Mouse (Mus musculus) liver, adult 2 months (tissue): Measurements from ENCODE around the gene Fnip2. TPM values are rescaled to one million over a fixed set of nuclear protein-coding genes. Genes with fewer than 3 reads are reported as not detected.

Source experiments
- DNase-seq: peaks from one replicate; pipeline ENCODE4 v3.0.0-alpha.2; 2011; ENCODE audit warnings: low read depth, low spot score; ENCODE audit errors: extremely low read depth
- H3K27ac ChIP-seq: fragments of 200-500 bp; replicated peaks from 2 replicates; pipeline ENCODE4 v1.5.1; 2012; ENCODE audit warnings: low read depth, mild to moderate bottlenecking, control low read depth, inconsistent platforms, low read length; ENCODE audit not compliant: insufficient read depth
- H3K27me3 ChIP-seq: fragments of 200-500 bp; 2 replicates; pipeline ENCODE4 v1.6.1; 2012; ENCODE audit warnings: mild to moderate bottlenecking, moderate library complexity, low read length, inconsistent platforms; ENCODE audit not compliant: control insufficient read depth, insufficient read depth
- H3K36me3 ChIP-seq: fragments of 200-500 bp; 2 replicates; pipeline ENCODE4 v1.6.1; 2012; ENCODE audit warnings: low read length, inconsistent platforms; ENCODE audit not compliant: control insufficient read depth, insufficient read depth
- H3K4me1 ChIP-seq: fragments of 200-500 bp; 2 replicates; pipeline ENCODE4 v1.6.1; 2011; ENCODE audit warnings: low read length; ENCODE audit not compliant: control insufficient read depth, insufficient read depth
- H3K4me3 ChIP-seq: fragments of 200-500 bp; 2 replicates; pipeline ENCODE4 v1.5.1; 2011; ENCODE audit warnings: low read depth, mild to moderate bottlenecking, control low read depth, low read length, moderate library complexity; ENCODE audit not compliant: insufficient read depth
- H3K79me2 ChIP-seq: fragments of 200-500 bp; 2 replicates; pipeline ENCODE4 v1.6.1; 2012; ENCODE audit warnings: inconsistent platforms, mild to moderate bottlenecking, low read length, moderate library complexity; ENCODE audit not compliant: control insufficient read depth, insufficient read depth
- H3K9ac ChIP-seq: fragments of 200-500 bp; 2 replicates; pipeline ENCODE4 v1.6.1; 2012; ENCODE audit warnings: low read depth, mild to moderate bottlenecking, control low read depth, inconsistent platforms, low read length
- CTCF ChIP-seq: fragments of 200-500 bp; IDR thresholded peaks from 2 replicates; pipeline ENCODE4 v1.5.1; 2011; ENCODE audit warnings: low read depth, low read length, control low read depth
- POLR2A ChIP-seq: fragments of 200-500 bp; IDR thresholded peaks from 2 replicates; pipeline ENCODE4 v1.6.1; 2011; ENCODE audit warnings: low read length, control low read depth; ENCODE audit not compliant: insufficient read depth; ENCODE audit errors: extremely low read depth
- WGBS: fragments of 180-500 bp; shearing (Covaris S2); methylation state at CpG from one replicate; pipeline ENCODE4 v1.1.7; 2018; 5-methylcytosine and 5-hydroxymethylcytosine counted together
- polyA plus RNA-seq: library from polyadenylated mRNA; depleted of rRNA; stranded (reverse); fragments of >200 nt; gene quantifications from 2 replicates; pipeline ENCODE4 v1.2.3, GENCODE M21; 2012
- total RNA-seq: library from RNA; depleted of rRNA; stranded (reverse); fragments of >200 nt; gene quantifications from 2 replicates; pipeline ENCODE4 v1.2.3, GENCODE M21; 2014

Gene Fnip2
- total and polyA plus RNA-seq, 2 experiments = 6.3 to 46.7 TPM

DNA sequence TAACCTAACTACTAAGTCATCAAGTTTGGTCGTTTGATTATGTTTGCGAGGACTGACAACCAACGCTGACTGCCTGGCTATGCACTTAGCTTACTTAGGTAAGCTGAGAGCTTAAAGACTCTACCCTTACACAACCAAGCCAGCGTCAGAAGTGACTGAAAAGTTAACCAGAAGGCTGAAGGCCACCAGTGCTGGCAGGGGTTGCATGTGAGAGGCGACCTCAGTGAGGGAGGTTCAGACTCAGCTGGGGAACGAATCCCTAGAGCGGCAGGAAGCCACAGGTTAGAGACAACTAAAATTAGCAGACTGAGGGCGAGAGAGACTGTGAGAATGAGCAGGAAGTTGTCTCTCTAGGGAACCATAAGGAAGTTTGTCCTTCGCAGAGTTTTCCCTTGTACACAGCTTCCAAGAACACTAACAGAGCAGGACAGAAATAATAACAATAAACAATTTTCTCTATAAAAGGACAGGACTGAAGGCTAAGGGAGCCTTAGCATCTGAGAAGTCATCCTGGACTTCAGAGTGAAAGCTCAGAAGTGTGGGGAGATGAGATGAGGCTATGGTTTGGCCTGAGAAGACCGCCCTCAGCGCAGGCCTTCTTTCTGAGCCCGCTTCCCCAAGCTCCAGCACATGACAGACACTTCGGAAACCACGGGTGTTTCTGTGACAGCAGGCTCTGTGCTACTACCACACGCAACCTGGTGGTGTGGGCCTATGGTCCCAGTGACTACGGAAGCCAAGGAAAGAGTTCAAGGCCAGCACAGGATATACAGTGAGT lies 83.1 kb downstream of the Fnip2 start:
- Histone ChIP-seq H3K36me3 (peaks cover 64% of the 10 kb centered on the region), H3K79me2 (no peaks in the 10 kb centered on the region), H3K27ac (no peak overlapping the region), H3K9ac (no peak overlapping the region), H3K4me3 (no peak overlapping the region), H3K27me3 (no peaks in the 10 kb centered on the region), H3K4me1 (no peaks in the 10 kb centered on the region)
- no peak for DNase-seq
- 87% methylated on average over 16 of the region's 16 CpGs for WGBS
- TF ChIP-seq CTCF (no peak), POLR2A (no peak)

DNA sequence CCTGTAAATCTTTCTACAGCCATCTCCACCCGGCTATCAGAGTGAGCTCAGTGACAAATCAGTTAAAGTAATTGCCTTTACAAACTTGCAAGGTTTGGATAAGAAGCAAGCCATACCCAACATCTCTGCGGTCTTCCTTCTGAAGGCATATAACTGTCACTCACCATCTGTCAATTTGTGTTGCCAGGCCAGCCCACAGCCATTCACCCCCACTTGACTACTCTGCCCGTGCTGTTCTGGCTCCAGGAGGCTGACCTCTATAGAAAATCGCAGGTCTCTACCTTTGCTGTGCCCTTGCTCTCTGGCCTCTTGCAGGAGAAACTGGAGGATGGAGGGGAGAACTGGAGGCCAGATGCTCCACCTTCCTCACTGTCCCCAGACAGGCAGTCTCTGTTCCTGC lies 88.7 kb downstream of the Fnip2 start:
- Histone ChIP-seq H3K27ac (no peak overlapping the region), H3K9ac (no peak overlapping the region), H3K36me3 (peaks cover 58% of the 10 kb centered on the region), H3K4me1 (no peaks in the 10 kb centered on the region), H3K4me3 (no peak overlapping the region), H3K27me3 (no peaks in the 10 kb centered on the region), H3K79me2 (no peaks in the 10 kb centered on the region)
- 91% methylated on average over 4 of the region's 4 CpGs for WGBS
- TF ChIP-seq CTCF = no peak
- no peak for TF ChIP-seq POLR2A
- no peak for DNase-seq

GRCm38 (mm10) chr3:79478400-79478799 lies 89.2 kb downstream of the Fnip2 start:
- Histone ChIP-seq H3K4me1 (no peaks in the 10 kb centered on the region), H3K27ac (no peak overlapping the region), H3K36me3 (peaks cover 53% of the 10 kb centered on the region), H3K9ac (no peak overlapping the region), H3K27me3 (no peaks in the 10 kb centered on the region), H3K4me3 (no peak overlapping the region), H3K79me2 (no peaks in the 10 kb centered on the region)
- 88% methylated on average over 8 of the region's 8 CpGs for WGBS
- no peak for TF ChIP-seq POLR2A
- no peak for TF ChIP-seq CTCF
- DNase-seq = no peak

DNA sequence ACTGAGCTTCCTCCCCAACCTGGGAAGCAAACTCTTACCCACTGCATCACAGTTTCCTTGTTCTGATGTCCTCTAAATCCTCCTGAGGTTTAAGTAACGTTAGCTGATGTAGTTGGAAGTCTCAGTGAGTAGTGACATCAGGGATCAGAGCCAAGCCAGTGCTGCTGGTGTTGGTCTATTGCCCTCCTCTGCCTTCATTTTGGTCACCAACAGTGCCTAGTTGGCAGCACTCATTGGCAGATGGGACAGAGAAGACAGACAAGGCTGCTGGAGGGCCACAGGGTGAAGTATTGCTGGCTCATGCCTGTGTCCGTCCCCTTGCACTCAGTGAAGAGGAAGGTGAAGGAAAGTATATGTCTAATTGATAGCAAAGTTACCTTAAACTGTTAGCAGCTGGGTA lies 91.6 kb downstream of the Fnip2 start:
- H3K36me3 ChIP-seq = peaks cover 47% of the 10 kb centered on the region
- TF ChIP-seq CTCF = no peak
- no peak for TF ChIP-seq POLR2A

DNA sequence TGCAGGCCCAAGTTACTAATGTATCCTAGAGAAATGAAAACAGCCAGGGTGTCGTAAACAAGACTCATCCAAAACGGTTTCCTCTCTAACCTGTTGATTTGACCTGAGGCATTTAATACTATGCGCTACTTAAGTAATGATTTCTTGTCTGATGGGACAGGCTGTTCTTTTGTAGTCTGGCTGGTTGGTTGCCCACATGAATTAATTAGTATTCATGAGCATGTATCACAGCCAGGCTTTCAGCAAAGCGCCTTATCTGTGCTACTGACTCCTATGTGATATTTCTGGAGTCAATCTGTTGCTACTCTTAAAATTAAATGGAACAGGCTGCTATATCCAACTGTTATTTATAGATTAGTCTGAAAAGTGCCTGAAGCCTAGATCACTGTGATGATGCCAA lies 92.7 kb downstream of the Fnip2 start:
- Histone ChIP-seq H3K4me3 (no peak overlapping the region), H3K4me1 (no peaks in the 10 kb centered on the region), H3K79me2 (no peaks in the 10 kb centered on the region), H3K36me3 (peaks cover 41% of the 10 kb centered on the region), H3K9ac (no peak overlapping the region), H3K27ac (no peak overlapping the region), H3K27me3 (no peaks in the 10 kb centered on the region)
- no peak for DNase-seq
- TF ChIP-seq POLR2A (no peak), CTCF (no peak)
- WGBS = 90% methylated on average over 4 of the region's 4 CpGs

More for the DNA sequence above, 91.6 kb downstream of the Fnip2 start:
- H3K27me3 ChIP-seq = no peaks in the 10 kb centered on the region
- DNase-seq = no peak
- H3K27ac ChIP-seq = no peak overlapping the region
- H3K4me3 ChIP-seq = no peak overlapping the region
- no peaks in the 10 kb centered on the region for H3K79me2 ChIP-seq
- H3K4me1 ChIP-seq = no peaks in the 10 kb centered on the region
- no peak overlapping the region for H3K9ac ChIP-seq
- WGBS = 92% methylated on average over 2 of the region's 2 CpGs

DNA sequence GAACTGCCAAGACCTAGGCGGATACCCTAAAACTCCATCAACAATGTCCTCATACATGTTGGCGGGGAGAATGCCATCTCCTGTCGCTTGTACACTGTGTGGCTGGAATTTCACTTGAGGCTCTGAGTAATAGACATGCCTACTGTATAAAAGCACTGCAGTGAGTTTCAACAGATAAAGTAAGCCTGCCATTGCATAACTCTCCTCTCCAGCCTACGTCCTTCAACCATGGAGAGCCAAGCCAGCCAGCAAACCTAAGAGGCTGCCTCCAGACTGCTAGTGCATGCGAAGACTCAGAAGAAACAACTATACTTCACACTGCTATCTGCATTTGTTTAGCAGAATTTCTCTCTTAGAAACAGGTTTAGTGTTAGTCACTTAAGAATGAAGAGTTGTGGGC lies 95.2 kb downstream of the Fnip2 start:
- no peak overlapping the region for H3K27ac ChIP-seq
- TF ChIP-seq POLR2A (no peak), CTCF (no peak)
- no peak overlapping the region for H3K9ac ChIP-seq
- no peaks in the 10 kb centered on the region for H3K27me3 ChIP-seq
- 91% methylated on average over 5 of the region's 5 CpGs for WGBS
- no peak for DNase-seq
- no peaks in the 10 kb centered on the region for H3K4me1 ChIP-seq
- no peaks in the 10 kb centered on the region for H3K79me2 ChIP-seq
- no peak overlapping the region for H3K4me3 ChIP-seq
- H3K36me3 ChIP-seq = peaks cover 29% of the 10 kb centered on the region
